Mouse (Mus musculus): Measurements from ENCODE around the gene Bcl10. TPM values are rescaled to one million over a fixed set of nuclear protein-coding genes. Genes with fewer than 3 reads are reported as not detected.
"Not testable (repeated sequence)": the region's sequence is repeated elsewhere in the genome, so short reads cannot be mapped to it uniquely, and the experiment has no call there.

The Bcl10 gene
- polyA plus RNA-seq (2015; fragmentation: Nextera tagmentation; extraction: Ambion mirVana): 54.3 and 63.5 TPM in 2 replicates

DNA sequence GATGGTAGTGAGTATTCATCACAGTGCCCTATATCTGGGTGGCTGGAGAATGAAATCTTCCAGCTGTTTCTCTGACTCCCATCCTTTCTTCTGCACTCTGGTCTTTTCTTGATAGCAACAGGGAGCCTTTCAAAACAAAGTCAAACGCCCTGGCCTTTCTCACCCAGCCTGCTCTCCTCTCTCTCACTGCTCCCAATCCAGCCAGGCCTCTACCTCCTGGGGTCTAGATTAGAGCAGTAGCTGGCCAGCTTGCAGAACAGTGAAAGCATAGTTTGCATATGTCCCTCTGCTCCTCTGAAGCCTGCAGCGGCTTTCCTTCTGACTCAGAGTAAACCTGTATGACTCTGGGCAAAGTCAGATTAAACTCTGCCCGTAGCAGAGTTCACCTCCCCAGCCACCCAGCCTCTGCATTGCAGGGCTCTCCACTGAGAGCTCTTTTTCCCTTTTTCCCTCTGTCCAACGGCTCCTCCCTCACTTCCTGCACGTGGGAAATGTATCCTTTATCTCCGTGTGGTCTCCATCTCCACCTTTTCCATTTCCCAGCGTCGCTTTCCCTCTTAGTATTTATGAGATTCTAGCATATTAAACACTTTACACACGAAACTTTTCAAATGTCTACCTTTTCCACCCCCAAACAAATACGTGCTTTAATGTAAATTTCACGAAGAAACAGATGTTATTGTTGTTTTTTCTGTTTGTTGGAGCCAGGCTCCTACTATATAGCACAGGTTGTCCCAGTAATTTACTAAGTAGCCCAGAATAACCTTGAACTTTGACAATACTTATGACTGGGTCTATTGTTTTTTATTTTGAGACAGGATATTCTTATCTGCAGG lies at the start of gene Bcl10:
Gene Bcl10, plus strand, starts transcription at position 786 of the 836 bp plus-strand sequence.
- 32% methylated on average over 11 of the region's 11 CpGs for WGBS
- DNase-seq (ENCODE audit: low spot score) (no peak), ATAC-seq (no peak)
- H3K4me2 ChIP-seq (replicated peaks; ENCODE audit: low read depth, low read length): peak within 1 kb of the TSS; percentile 55
- no peak within 1 kb of the TSS for H3K9ac ChIP-seq (replicated peaks; ENCODE audit: low read depth)
- TF ChIP-seq EP300 (IDR thresholded peaks at IDR 0.05) (no peak), CTCF (IDR thresholded peaks at IDR 0.05) (no peak)
- H3K4me1 ChIP-seq (ENCODE audit: insufficient read depth, low read depth, low read length): peaks cover 11% of the 10 kb centered on the region; the same call in 1 of the 2 replicates
- peak within 1 kb of the TSS; percentile 95 for H3K4me3 ChIP-seq (ENCODE audit: low read depth, low read length)
- H3K27ac ChIP-seq (ENCODE audit: low read length): peak within 1 kb of the TSS; percentile 77
- no peaks in the 10 kb centered on the region for H3K27me3 ChIP-seq (replicated peaks; ENCODE audit: insufficient read depth, low read length)
- no peaks in the 10 kb centered on the region for H3K9me3 ChIP-seq (ENCODE audit: low read length)
- H3K36me3 ChIP-seq (ENCODE audit: insufficient read depth, low read length): no peaks in the 10 kb centered on the region

DNA sequence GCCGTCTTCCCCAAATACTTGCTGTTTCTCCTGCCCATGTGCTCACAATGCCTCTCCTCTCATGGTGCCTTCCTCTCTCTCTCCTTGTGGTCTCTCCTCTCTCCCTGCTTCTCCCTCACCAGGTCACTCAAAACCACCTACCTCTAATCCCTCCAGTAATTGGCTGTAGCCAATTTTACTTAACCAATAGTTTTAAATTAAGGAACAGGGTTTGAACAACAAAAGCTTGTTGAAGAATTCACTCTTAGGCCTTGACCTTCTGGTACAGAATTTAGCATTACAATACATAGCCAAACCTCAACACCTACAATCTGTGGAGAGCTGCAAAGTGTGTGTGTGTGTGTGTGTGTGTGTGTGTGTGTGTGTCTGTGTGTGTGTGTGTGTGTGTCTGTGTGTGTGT lies 49.3 kb upstream of the Bcl10 start:
- H3K4me3 ChIP-seq (ENCODE audit: low read depth, low read length): no peak overlapping the region
- no peaks in the 10 kb centered on the region for H3K36me3 ChIP-seq (ENCODE audit: insufficient read depth, low read length)
- ATAC-seq (no peak), DNase-seq (ENCODE audit: low spot score) (no peak)
- no peak overlapping the region for H3K4me2 ChIP-seq (replicated peaks; ENCODE audit: low read depth, low read length)
- 87% methylated on average over 1 of the region's 1 CpGs for WGBS
- TF ChIP-seq EP300 (IDR thresholded peaks at IDR 0.05): no peak
- TF ChIP-seq CTCF (IDR thresholded peaks at IDR 0.05): no peak
- no peaks in the 10 kb centered on the region for H3K4me1 ChIP-seq (ENCODE audit: insufficient read depth, low read depth, low read length)
- no peak overlapping the region for H3K27ac ChIP-seq (ENCODE audit: low read length)
- no peaks in the 10 kb centered on the region for H3K27me3 ChIP-seq (replicated peaks; ENCODE audit: insufficient read depth, low read length)
- no peak overlapping the region for H3K9ac ChIP-seq (replicated peaks; ENCODE audit: low read depth)
- H3K9me3 ChIP-seq (ENCODE audit: low read length): no peaks in the 10 kb centered on the region

DNA sequence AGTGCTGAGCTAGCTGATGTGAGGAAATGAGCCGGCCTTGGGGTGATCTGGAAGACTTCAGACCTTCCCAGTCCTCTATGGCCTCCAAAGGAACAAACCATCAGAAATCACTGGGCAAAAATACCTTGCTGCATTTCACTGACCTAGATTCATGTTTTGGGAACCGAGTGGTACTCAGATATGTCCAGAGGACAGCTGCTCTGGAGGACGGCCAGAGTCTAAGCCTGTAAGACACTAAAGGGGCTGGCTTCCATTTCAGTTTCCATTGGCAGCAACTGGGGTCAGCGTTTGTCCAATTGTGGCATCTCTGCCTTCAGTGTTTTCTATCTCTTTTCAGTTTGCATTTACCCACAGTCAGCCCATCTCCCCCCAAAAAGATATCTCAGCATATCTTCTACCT lies 48.5 kb upstream of the Bcl10 start:
- no peaks in the 10 kb centered on the region for H3K27me3 ChIP-seq (replicated peaks; ENCODE audit: insufficient read depth, low read length)
- H3K27ac ChIP-seq (ENCODE audit: low read length): no peak overlapping the region
- TF ChIP-seq CTCF (IDR thresholded peaks at IDR 0.05): no peak
- no peak for TF ChIP-seq EP300 (IDR thresholded peaks at IDR 0.05)
- no peaks in the 10 kb centered on the region for H3K36me3 ChIP-seq (ENCODE audit: insufficient read depth, low read length)
- ATAC-seq: no peak
- no peak overlapping the region for H3K4me2 ChIP-seq (replicated peaks; ENCODE audit: low read depth, low read length)
- 66% methylated on average over 4 of the region's 4 CpGs for WGBS
- H3K4me1 ChIP-seq (ENCODE audit: insufficient read depth, low read depth, low read length): no peaks in the 10 kb centered on the region
- no peak overlapping the region for H3K4me3 ChIP-seq (ENCODE audit: low read depth, low read length)
- no peak overlapping the region for H3K9ac ChIP-seq (replicated peaks; ENCODE audit: low read depth)
- no peak for DNase-seq (ENCODE audit: low spot score)
- no peaks in the 10 kb centered on the region for H3K9me3 ChIP-seq (ENCODE audit: low read length)

DNA sequence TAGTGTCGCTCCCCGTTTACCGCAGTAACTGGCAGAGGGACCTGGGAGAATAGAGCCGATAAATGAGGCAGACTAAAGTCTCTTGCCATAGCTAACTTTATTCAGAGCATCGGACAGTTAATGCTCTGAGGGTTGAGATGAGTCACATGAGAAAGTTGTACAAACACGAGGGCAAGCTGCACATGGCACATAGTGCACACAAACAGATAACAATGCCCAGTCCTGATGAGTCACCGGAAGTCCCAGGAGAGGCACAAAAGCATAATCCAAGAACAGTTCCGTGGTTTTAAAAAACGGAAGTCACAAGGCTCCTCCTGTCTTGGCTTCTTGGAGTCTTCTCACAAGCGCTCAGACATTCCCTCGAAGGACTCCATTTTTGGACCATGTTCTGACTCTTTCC lies 46.5 kb upstream of the Bcl10 start:
- no peaks in the 10 kb centered on the region for H3K9me3 ChIP-seq (ENCODE audit: low read length)
- no peak overlapping the region for H3K9ac ChIP-seq (replicated peaks; ENCODE audit: low read depth)
- no peak overlapping the region for H3K4me3 ChIP-seq (ENCODE audit: low read depth, low read length)
- H3K4me1 ChIP-seq (ENCODE audit: insufficient read depth, low read depth, low read length): no peaks in the 10 kb centered on the region
- H3K27me3 ChIP-seq (replicated peaks; ENCODE audit: insufficient read depth, low read length): no peaks in the 10 kb centered on the region
- H3K27ac ChIP-seq (ENCODE audit: low read length): no peak overlapping the region
- WGBS: 69% methylated on average over 11 of the region's 11 CpGs
- ATAC-seq (no peak; the same call in 1 of the 2 replicates), DNase-seq (ENCODE audit: low spot score) (peak; percentile 20)
- H3K36me3 ChIP-seq (ENCODE audit: insufficient read depth, low read length): no peaks in the 10 kb centered on the region
- H3K4me2 ChIP-seq (replicated peaks; ENCODE audit: low read depth, low read length): no peak overlapping the region
- no peak for TF ChIP-seq CTCF (IDR thresholded peaks at IDR 0.05)

DNA sequence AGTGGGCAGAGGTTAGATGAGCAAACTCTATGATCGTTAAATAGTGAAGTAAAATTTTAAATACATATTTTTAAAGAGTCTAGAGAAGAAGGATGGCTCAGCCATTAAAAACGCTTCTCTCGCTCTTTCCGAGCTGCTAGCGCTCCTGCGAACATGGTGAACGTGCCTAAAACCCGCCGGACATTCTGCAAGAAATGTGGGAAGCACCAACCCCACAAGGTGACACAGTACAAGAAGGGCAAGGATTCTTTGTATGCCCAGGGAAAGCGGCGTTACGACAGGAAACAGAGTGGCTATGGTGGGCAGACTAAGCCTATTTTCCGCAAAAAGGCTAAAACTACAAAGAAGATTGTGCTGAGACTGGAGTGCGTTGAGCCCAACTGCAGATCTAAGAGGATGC lies 43.7 kb upstream of the Bcl10 start:
- H3K27ac ChIP-seq (ENCODE audit: low read length); ATAC-seq; H3K4me1 ChIP-seq (ENCODE audit: insufficient read depth, low read depth, low read length); H3K4me3 ChIP-seq (ENCODE audit: low read depth, low read length); H3K9me3 ChIP-seq (ENCODE audit: low read length); H3K27me3 ChIP-seq (replicated peaks; ENCODE audit: insufficient read depth, low read length); DNase-seq (ENCODE audit: low spot score); H3K36me3 ChIP-seq (ENCODE audit: insufficient read depth, low read length); H3K9ac ChIP-seq (replicated peaks; ENCODE audit: low read depth); H3K4me2 ChIP-seq (replicated peaks; ENCODE audit: low read depth, low read length): not testable (repeated sequence)
- WGBS: 94% methylated on average over 13 of the region's 14 CpGs

DNA sequence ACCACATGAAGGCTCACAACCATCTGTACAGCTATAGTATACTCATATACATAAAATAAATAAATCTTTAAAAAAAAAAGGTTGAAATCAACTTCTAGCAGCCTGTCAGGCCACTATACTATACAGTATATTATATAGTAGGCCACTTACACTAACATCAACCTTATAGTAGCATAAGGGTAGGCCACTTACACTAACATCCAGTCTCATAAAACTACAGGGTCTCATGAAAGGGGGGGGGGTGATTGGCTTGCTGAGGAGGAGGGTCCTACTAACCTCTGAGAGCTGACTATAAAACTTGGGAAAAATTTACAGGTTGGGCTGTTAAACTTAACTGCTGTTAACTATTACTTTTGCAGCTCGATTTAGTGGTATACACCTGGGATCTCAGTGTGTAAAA lies 42.3 kb upstream of the Bcl10 start:
- no peaks in the 10 kb centered on the region for H3K36me3 ChIP-seq (ENCODE audit: insufficient read depth, low read length)
- ATAC-seq (no peak), DNase-seq (ENCODE audit: low spot score) (no peak)
- H3K4me3 ChIP-seq (ENCODE audit: low read depth, low read length): no peak overlapping the region
- no peaks in the 10 kb centered on the region for H3K27me3 ChIP-seq (replicated peaks; ENCODE audit: insufficient read depth, low read length)
- 75% methylated on average over 1 of the region's 1 CpGs for WGBS
- H3K4me1 ChIP-seq (ENCODE audit: insufficient read depth, low read depth, low read length): no peaks in the 10 kb centered on the region
- no peak overlapping the region for H3K27ac ChIP-seq (ENCODE audit: low read length)
- TF ChIP-seq EP300 (IDR thresholded peaks at IDR 0.05) (no peak), CTCF (IDR thresholded peaks at IDR 0.05) (no peak)
- H3K4me2 ChIP-seq (replicated peaks; ENCODE audit: low read depth, low read length): no peak overlapping the region
- no peaks in the 10 kb centered on the region for H3K9me3 ChIP-seq (ENCODE audit: low read length)
- H3K9ac ChIP-seq (replicated peaks; ENCODE audit: low read depth): no peak overlapping the region

Measured in lung, postnatal 0 days (tissue).